Mouse (Mus musculus) induced T-regulatory cell, adult 2 months (primary cell): ENCODE results near the gene Cst3.

ENCODE experiments used
- DNase-seq: peaks from one replicate; pipeline ENCODE4 v3.0.0-alpha.2; 2012; ENCODE audit warnings: low read depth

Gene Cst3

GRCm38 (mm10) chr2:148856630-148857400, 18.7 kb downstream of the Cst3 start:
- DNase-seq = no peak

GRCm38 (mm10) chr2:148851116-148851906, 24.2 kb downstream of the Cst3 start:
- DNase-seq = peak; percentile 68

GRCm38 (mm10) chr2:148839224-148839623, 36.3 kb downstream of the Cst3 start:
- DNase-seq = no peak

GRCm38 (mm10) chr2:148838075-148838777, 37.3 kb downstream of the Cst3 start:
- no peak for DNase-seq

- DNase-seq = no peak
These were observed 40.6 kb downstream of the Cst3 start, which contains the start of gene Cst9 for GRCm38 (mm10) chr2:148834912-148835311. Cst9 (plus strand) TSS chr2:148835147.

- no peak for DNase-seq
These were observed 49.5 kb downstream of the Cst3 start for GRCm38 (mm10) chr2:148825986-148826385.
